Mouse (Mus musculus) gastrocnemius, postnatal 10 days (tissue): ENCODE data around the gene Slc25a15. TPM values are rescaled to one million over a fixed set of nuclear protein-coding genes. Genes with fewer than 3 reads are reported as not detected.

Source experiments
- total RNA-seq, 2 experiments: library from RNA; stranded (reverse); gene quantifications; 2 replicates each; pipeline ENCODE4 v1.2.3; 2021

Gene Slc25a15
- total RNA-seq, 2 experiments from 2014 or later: 12.5 to 13.4 TPM

Other genes with a start within 250 kb of the Slc25a15 start
- gene Nek3, start 232.2 kb downstream of the Slc25a15 start, total RNA-seq: 1 to 10 TPM; 2.6 to 2.7 TPM
- 10 to 100 TPM in 1 of 2 experiments, 1 to 10 TPM in 1; 8.7 to 10.1 TPM for gene Ckap2, start 212.8 kb downstream of the Slc25a15 start, total RNA-seq
- 10 to 100 TPM; 29.0 to 31.1 TPM for gene Vps36, start 205.8 kb downstream of the Slc25a15 start, total RNA-seq
- gene Thsd1, start 171.3 kb downstream of the Slc25a15 start, total RNA-seq: 1 to 10 TPM; 5.0 to 5.9 TPM
- under 1 TPM in 1 of 2 experiments, not detected in 1; 0.14 TPM for gene Tpte, start 115.2 kb downstream of the Slc25a15 start, total RNA-seq
- gene Mrps31, start 12.8 kb upstream of the Slc25a15 start, total RNA-seq: 10 to 100 TPM; 35.3 to 41.6 TPM